Mouse (Mus musculus): Measurements from ENCODE around the gene Rbpms2. TPM values are rescaled to one million over a fixed set of nuclear protein-coding genes. Genes with fewer than 3 reads are reported as not detected.

Rbpms2 gene
- polyA plus RNA-seq, 1 experiment, result 68.4 TPM

DNA sequence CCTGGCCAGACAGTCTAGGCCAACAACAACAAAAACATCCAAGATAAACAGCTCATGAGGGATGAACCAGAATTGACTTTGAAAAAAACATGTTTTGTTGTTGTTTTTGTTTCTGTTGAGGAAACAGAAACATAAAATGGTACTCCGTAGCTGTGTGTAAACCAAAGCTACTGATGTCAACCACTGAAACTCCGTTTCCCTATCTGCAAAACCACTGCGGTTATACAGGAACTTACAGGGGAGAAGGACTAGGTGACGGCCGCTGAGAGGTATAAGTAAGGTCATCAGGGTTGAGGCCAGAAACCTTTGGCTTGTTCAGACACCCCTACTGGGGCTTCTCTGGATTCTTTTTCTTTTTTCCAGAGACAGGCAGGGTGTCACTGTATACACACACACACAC lies 6.6 kb upstream of the Rbpms2 start:
- WGBS, result 13% methylated on average over 5 of the region's 5 CpGs
- Histone ChIP-seq H3K4me3 (replicated peaks; ENCODE audit: control insufficient read depth, low read depth, low read length) (no peak overlapping the region), H3K27ac (ENCODE audit: control insufficient read depth, insufficient read depth, low read depth, low read length, poor library complexity) (no peak overlapping the region), H3K4me1 (ENCODE audit: control insufficient read depth, insufficient read depth, low read length) (no peaks in the 10 kb centered on the region)
- TF ChIP-seq CTCF (IDR thresholded peaks at IDR 0.05; ENCODE audit: control insufficient read depth, insufficient read depth, low read length), result no peak
- TF ChIP-seq POLR2A (IDR thresholded peaks at IDR 0.05; ENCODE audit: borderline replicate concordance, control insufficient read depth, low read depth, low read length), result no peak

DNA sequence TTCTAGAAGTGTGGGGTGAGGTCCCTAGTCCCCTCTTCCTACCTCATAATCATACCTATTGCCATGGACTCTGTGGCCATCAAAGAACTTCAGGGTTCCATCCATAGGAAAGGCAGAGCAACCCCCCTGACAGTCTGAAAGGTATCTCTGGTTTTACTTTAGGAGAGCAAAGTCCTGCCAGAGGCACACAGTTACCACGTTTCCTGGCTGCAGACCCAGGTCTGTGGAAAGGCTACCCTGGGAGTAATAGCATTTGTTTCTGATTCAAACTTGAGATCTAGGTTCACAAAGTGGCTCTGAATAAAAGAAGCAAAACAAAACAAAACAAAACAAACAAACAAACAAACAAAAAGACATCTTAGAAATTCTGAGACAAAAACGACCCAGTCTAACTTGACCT lies 5.2 kb upstream of the Rbpms2 start:
- no peaks in the 10 kb centered on the region for H3K4me1 ChIP-seq (ENCODE audit: control insufficient read depth, insufficient read depth, low read length)

DNA sequence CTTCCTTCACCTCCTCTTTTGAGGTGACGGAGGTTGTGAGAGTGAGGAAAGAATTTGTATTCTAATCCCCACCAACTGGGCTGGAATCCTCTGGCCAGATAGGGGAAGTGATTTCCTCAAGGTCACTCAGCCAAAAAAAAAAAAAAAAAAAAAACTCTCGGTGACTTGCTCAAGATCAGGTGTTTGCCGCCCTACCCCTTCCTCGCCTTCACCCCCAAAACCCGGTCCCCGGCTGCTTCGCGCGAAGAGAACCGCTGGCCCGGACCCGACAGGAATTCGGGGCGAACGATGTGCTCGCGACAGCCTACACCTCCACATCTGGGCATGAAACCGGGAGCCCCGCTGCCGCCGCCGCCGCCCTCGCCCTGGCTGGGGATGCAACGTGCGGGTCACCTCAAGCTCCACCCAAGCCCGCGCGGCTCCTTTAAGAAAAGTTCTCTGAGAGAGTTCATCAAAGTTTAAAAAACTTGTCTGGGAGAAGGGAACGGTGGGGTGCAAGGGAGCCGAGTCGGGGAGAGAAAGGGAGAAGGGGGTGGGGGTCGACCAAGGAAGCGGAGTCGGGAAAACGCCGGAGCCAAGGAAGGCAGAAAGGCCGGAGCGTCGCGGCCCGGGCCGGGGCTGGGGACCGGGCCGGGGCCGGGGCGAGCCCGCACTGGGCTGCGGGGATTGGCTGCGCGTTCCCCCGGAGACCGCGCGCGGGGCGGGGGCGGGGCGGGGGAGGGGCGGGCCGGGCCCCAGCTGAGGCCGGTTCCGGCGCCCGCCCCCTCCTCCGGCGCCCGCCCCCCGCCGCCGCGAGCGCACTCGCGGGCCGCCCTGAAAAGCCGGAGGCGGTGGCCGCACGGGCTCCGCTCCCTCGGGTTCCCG lies 551 bp downstream of the Rbpms2 start:
- Histone ChIP-seq H3K4me3 (replicated peaks; ENCODE audit: control insufficient read depth, low read depth, low read length) (peak overlapping the region; percentile 53), H3K4me1 (ENCODE audit: control insufficient read depth, insufficient read depth, low read length) (no peaks in the 10 kb centered on the region), H3K27ac (ENCODE audit: control insufficient read depth, insufficient read depth, low read depth, low read length, poor library complexity) (no peak overlapping the region; the same call in 1 of the 2 replicates)
- 1% methylated on average over 64 of the region's 83 CpGs for WGBS
- TF ChIP-seq POLR2A (IDR thresholded peaks at IDR 0.05; ENCODE audit: borderline replicate concordance, control insufficient read depth, low read depth, low read length), result no peak
- no peak for TF ChIP-seq CTCF (IDR thresholded peaks at IDR 0.05; ENCODE audit: control insufficient read depth, insufficient read depth, low read length)

More for the DNA sequence above, 5.2 kb upstream of the Rbpms2 start:
- Histone ChIP-seq H3K4me3 (replicated peaks; ENCODE audit: control insufficient read depth, low read depth, low read length) (no peak overlapping the region), H3K27ac (ENCODE audit: control insufficient read depth, insufficient read depth, low read depth, low read length, poor library complexity) (no peak overlapping the region)
- WGBS, result 66% methylated on average over 2 of the region's 2 CpGs
- TF ChIP-seq CTCF (IDR thresholded peaks at IDR 0.05; ENCODE audit: control insufficient read depth, insufficient read depth, low read length), result no peak
- no peak for TF ChIP-seq POLR2A (IDR thresholded peaks at IDR 0.05; ENCODE audit: borderline replicate concordance, control insufficient read depth, low read depth, low read length)

- WGBS, result 3% methylated on average over 75 of the region's 78 CpGs
- Histone ChIP-seq H3K4me1 (ENCODE audit: control insufficient read depth, insufficient read depth, low read length) (no peaks in the 10 kb centered on the region), H3K27ac (ENCODE audit: control insufficient read depth, insufficient read depth, low read depth, low read length, poor library complexity) (peak overlapping the region; percentile 27; the same call in 1 of the 2 replicates), H3K4me3 (replicated peaks; ENCODE audit: control insufficient read depth, low read depth, low read length) (peak overlapping the region; percentile 50)
- TF ChIP-seq CTCF (IDR thresholded peaks at IDR 0.05; ENCODE audit: control insufficient read depth, insufficient read depth, low read length) (no peak), POLR2A (IDR thresholded peaks at IDR 0.05; ENCODE audit: borderline replicate concordance, control insufficient read depth, low read depth, low read length) (no peak)
Observed at GRCm38 (mm10) chr9:65630631-65631353, 1.3 kb downstream of the Rbpms2 start.

GRCm38 (mm10) chr9:65631354-65632021 lies 2.0 kb downstream of the Rbpms2 start:
- TF ChIP-seq CTCF (IDR thresholded peaks at IDR 0.05; ENCODE audit: control insufficient read depth, insufficient read depth, low read length) (no peak), POLR2A (IDR thresholded peaks at IDR 0.05; ENCODE audit: borderline replicate concordance, control insufficient read depth, low read depth, low read length) (no peak)
- peak overlapping the region; percentile 9 for H3K4me3 ChIP-seq (replicated peaks; ENCODE audit: control insufficient read depth, low read depth, low read length)

GRCm38 (mm10) chr9:65635766-65636165 lies 6.3 kb downstream of the Rbpms2 start:
- no peak overlapping the region for H3K4me3 ChIP-seq (replicated peaks; ENCODE audit: control insufficient read depth, low read depth, low read length)

More at GRCm38 (mm10) chr9:65631354-65632021, 2.0 kb downstream of the Rbpms2 start:
- 18% methylated on average over 16 of the region's 16 CpGs for WGBS
- Histone ChIP-seq H3K4me1 (ENCODE audit: control insufficient read depth, insufficient read depth, low read length) (no peaks in the 10 kb centered on the region), H3K27ac (ENCODE audit: control insufficient read depth, insufficient read depth, low read depth, low read length, poor library complexity) (0 out of 2 replicates have a peak overlapping the region, but pooled peaks have one; percentile 27)

DNA sequence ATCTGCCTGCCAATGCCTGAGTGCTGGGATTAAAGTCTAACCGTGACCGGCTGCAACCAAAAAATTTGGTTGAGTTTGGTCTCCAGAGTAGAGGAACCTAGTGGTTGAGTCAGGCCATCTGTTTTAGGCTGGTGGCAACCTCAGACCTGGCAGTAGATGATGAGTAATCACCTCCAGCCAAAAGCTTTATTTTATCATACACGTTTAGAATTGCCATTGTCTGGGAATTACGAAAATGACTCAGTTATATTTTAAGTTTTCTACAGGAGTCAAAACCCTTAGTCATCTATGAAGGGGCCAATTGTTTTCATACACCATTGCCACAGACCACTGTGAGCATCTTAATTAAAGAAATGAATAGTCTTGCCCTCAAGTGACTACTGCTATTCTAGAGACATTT lies 7.5 kb downstream of the Rbpms2 start:
- Histone ChIP-seq H3K4me3 (replicated peaks; ENCODE audit: control insufficient read depth, low read depth, low read length) (no peak overlapping the region), H3K4me1 (ENCODE audit: control insufficient read depth, insufficient read depth, low read length) (no peaks in the 10 kb centered on the region), H3K27ac (ENCODE audit: control insufficient read depth, insufficient read depth, low read depth, low read length, poor library complexity) (no peak overlapping the region)
- TF ChIP-seq POLR2A (IDR thresholded peaks at IDR 0.05; ENCODE audit: borderline replicate concordance, control insufficient read depth, low read depth, low read length) (no peak), CTCF (IDR thresholded peaks at IDR 0.05; ENCODE audit: control insufficient read depth, insufficient read depth, low read length) (no peak)
- WGBS, result 65% methylated on average over 4 of the region's 4 CpGs

More at GRCm38 (mm10) chr9:65635766-65636165, 6.3 kb downstream of the Rbpms2 start:
- 54% methylated on average over 1 of the region's 1 CpGs for WGBS
- TF ChIP-seq CTCF (IDR thresholded peaks at IDR 0.05; ENCODE audit: control insufficient read depth, insufficient read depth, low read length), result no peak
- TF ChIP-seq POLR2A (IDR thresholded peaks at IDR 0.05; ENCODE audit: borderline replicate concordance, control insufficient read depth, low read depth, low read length), result no peak
- Histone ChIP-seq H3K27ac (ENCODE audit: control insufficient read depth, insufficient read depth, low read depth, low read length, poor library complexity) (no peak overlapping the region), H3K4me1 (ENCODE audit: control insufficient read depth, insufficient read depth, low read length) (no peaks in the 10 kb centered on the region)

- TF ChIP-seq POLR2A (IDR thresholded peaks at IDR 0.05; ENCODE audit: borderline replicate concordance, control insufficient read depth, low read depth, low read length) (no peak), CTCF (IDR thresholded peaks at IDR 0.05; ENCODE audit: control insufficient read depth, insufficient read depth, low read length) (no peak)
- H3K4me3 ChIP-seq (replicated peaks; ENCODE audit: control insufficient read depth, low read depth, low read length), result no peak overlapping the region
- no peaks in the 10 kb centered on the region for H3K4me1 ChIP-seq (ENCODE audit: control insufficient read depth, insufficient read depth, low read length)
- H3K27ac ChIP-seq (ENCODE audit: control insufficient read depth, insufficient read depth, low read depth, low read length, poor library complexity), result no peak overlapping the region
- 83% methylated on average over 5 of the region's 5 CpGs for WGBS
Observed at GRCm38 (mm10) chr9:65639065-65639464, 9.6 kb downstream of the Rbpms2 start.

Measured in bone marrow, adult 2 months (tissue).